ENCODE assay signal across 22 mouse cellular contexts in genomic region chr4:125174516-125175185, GRCm38 (mm10). TPM values are rescaled to one million over a fixed set of nuclear protein-coding genes. Genes with fewer than 3 reads are reported as not detected.
DNase-seq lines count a peak whose midpoint lies in the region; TF ChIP-seq lines count a peak whose summit lies in the region.
"Had no signal": no experiment of that assay in that cellular context is flagged by ENCODE, and none has a peak within 500 bp of the region (broad histone marks: within the 10 kb centered on the region; RNA-seq: fewer than 3 reads in every experiment).

No protein-coding gene starts in this region.

- intact Hi-C loops in left cerebral cortex, postnatal 10 days (cut with DNase I) = no loop called here

- H3K4me1 ChIP-seq in kidney, adult 2 months (ENCODE audit: control insufficient read depth, insufficient read depth, low read length) = 0 out of 2 replicates have a peak, but pooled peaks cover 3% of the 10 kb centered on the region
- H3K4me1 ChIP-seq in thymus, adult 2 months (replicated peaks; ENCODE audit: control insufficient read depth, insufficient read depth, low read length) = no peaks in the 10 kb centered on the region

- H3K4me3 ChIP-seq in kidney, adult 2 months (ENCODE audit: insufficient read depth, low read depth, low read length) = no peak overlapping the region
- no peak overlapping the region for H3K4me3 ChIP-seq in thymus, adult 2 months (ENCODE audit: control insufficient read depth, insufficient read depth, low read length)
- H3K4me3 ChIP-seq: heart, embryonic 10.5 days; intestine, embryonic 15.5 days; layer of hippocampus, adult 2 months; limb, embryonic 12.5 days; liver, embryonic 13.5 days; lung, embryonic 15.5 days; midbrain, embryonic 12.5 days; neural tube, embryonic 13.5 days had no signal

- no peaks in the 10 kb centered on the region for H3K27me3 ChIP-seq in kidney, adult 2 months (replicated peaks; ENCODE audit: control insufficient read depth, insufficient read depth, low read length)
- H3K27me3 ChIP-seq in thymus, adult 2 months (ENCODE audit: control insufficient read depth, insufficient read depth, low read length) = no peaks in the 10 kb centered on the region
- H3K27me3 ChIP-seq: intestine, embryonic 15.5 days; liver, embryonic 13.5 days; lung, embryonic 15.5 days had no signal

- peak; percentile 55 for DNase-seq in 3134 (ENCODE audit: extremely low read depth, insufficient read length, low spot score)
- DNase-seq in embryo, embryonic 10.5 days (ENCODE audit: low spot score) = peak; percentile 44
- peak; percentile 55 for DNase-seq in kidney, adult 2 months
- peak; percentile 56 for DNase-seq in kidney, postnatal 14 days
- no peak for DNase-seq in left cerebral cortex, postnatal 10 days (ENCODE audit: extremely low spot score in 1 of 2, low spot score in 2 of 2)
- no peak for DNase-seq in retina, postnatal 1 day
- DNase-seq in urinary bladder, postnatal 36 days (ENCODE audit: low spot score in 2 of 2) = no peak
- DNase-seq in thymus, adult 2 months = no peak
- DNase-seq: adrenal gland, adult 8-10 months; cerebellum, adult 9-10 months; gastrocnemius, postnatal 25 days; heart, postnatal 10 days; liver, embryonic 13.5 days; right cerebral cortex, postnatal 25 days; thymus, postnatal 4 days had no signal

- no peaks in the 10 kb centered on the region for H3K36me3 ChIP-seq in kidney, adult 2 months (ENCODE audit: control insufficient read depth, insufficient read depth, low read length)
- no peaks in the 10 kb centered on the region for H3K36me3 ChIP-seq in thymus, adult 2 months (ENCODE audit: control insufficient read depth, insufficient read depth, low read length)
- H3K36me3 ChIP-seq: heart, embryonic 10.5 days; intestine, embryonic 15.5 days; limb, embryonic 12.5 days; liver, embryonic 13.5 days; lung, embryonic 15.5 days; midbrain, embryonic 12.5 days; neural tube, embryonic 13.5 days had no signal

- TF ChIP-seq CTCF in kidney, adult 2 months (conservative IDR thresholded peaks at IDR 0.05; ENCODE audit: insufficient read depth, insufficient read length, low read depth, low read length) = no peak
- TF ChIP-seq CTCF in thymus, adult 2 months (IDR thresholded peaks at IDR 0.05; ENCODE audit: borderline replicate concordance, control insufficient read depth, extremely low read depth, insufficient read depth, low read length, poor library complexity) = no peak

- H3K27ac ChIP-seq in kidney, adult 2 months (ENCODE audit: insufficient read depth, low read depth, low read length) = 0 out of 2 replicates have a peak overlapping the region, but pooled peaks have one; percentile 10
- no peak overlapping the region for H3K27ac ChIP-seq in thymus, adult 2 months (ENCODE audit: control insufficient read depth, insufficient read depth, low read length)
- H3K27ac ChIP-seq: heart, embryonic 10.5 days; intestine, embryonic 15.5 days; layer of hippocampus, adult 2 months; limb, embryonic 12.5 days; liver, embryonic 13.5 days; lung, embryonic 15.5 days; midbrain, embryonic 12.5 days; neural tube, embryonic 13.5 days had no signal

- 64% methylated on average over 5 of the region's 5 CpGs for WGBS in kidney, adult 2 months
- WGBS in thymus, adult 2 months = 97% methylated on average over 5 of the region's 5 CpGs

- TF ChIP-seq POLR2A in kidney, adult 2 months (IDR thresholded peaks at IDR 0.05; ENCODE audit: low read depth, low read length) = no peak
- no peak for TF ChIP-seq POLR2A in thymus, adult 2 months (IDR thresholded peaks at IDR 0.05; ENCODE audit: control insufficient read depth, extremely low read depth, insufficient read depth, low read length, poor library complexity)

RNA-seq across cellular contexts. Expression of gene Zc3h12a, which starts 47.0 kb away (rescaled TPM):
- 4.4 and 5.3 TPM in 2 replicates for polyA plus RNA-seq in kidney, adult 2 months (2012; rRNA removed)
- total RNA-seq in left cerebral cortex, postnatal 10 days (2021) = 1 to 10 TPM in 1 of 2 experiments, under 1 TPM in 1; 0.57 to 1.2 TPM
- 27.4 and 28.7 TPM in 2 replicates for polyA plus RNA-seq in thymus, adult 2 months (2012; rRNA removed)

Comparison
In these comparisons a context has a peak if more than half of its experiments do, and no peak if none do; other contexts are left out.
1. DNase-seq: peak in 3134 (single experiment), embryo, embryonic 10.5 days (single experiment), kidney, adult 2 months (single experiment) and kidney, postnatal 14 days (single experiment); none in left cerebral cortex, postnatal 10 days (0 of 2), retina, postnatal 1 day (single experiment), urinary bladder, postnatal 36 days (0 of 2) and thymus, adult 2 months (single experiment).